Mouse (Mus musculus) heart, postnatal 0 days (tissue): ENCODE measurements around the gene Flt3. TPM values are rescaled to one million over a fixed set of nuclear protein-coding genes. Genes with fewer than 3 reads are reported as not detected.

Experiments
- ATAC-seq: fragments of 200-750 bp; cut with Nextera tagmentation; 2 replicates; pipeline ENCODE4 v1.8.0; 2017; ENCODE audit warnings: low read depth, moderate number of reproducible peaks, moderate library complexity; ENCODE audit not compliant: insufficient read depth
- DNase-seq: peaks from one replicate; pipeline ENCODE4 v3.0.0-alpha.2; 2016; ENCODE audit warnings: low spot score
- H3K27ac ChIP-seq: fragments of 300-500 bp; sonication (generic); 2 replicates; pipeline ENCODE4 v1.5.1; 2014; ENCODE audit warnings: low read depth, mild to moderate bottlenecking
- H3K27me3 ChIP-seq: fragments of 300-500 bp; sonication (generic); 2 replicates; pipeline ENCODE4 v1.6.1; 2014; ENCODE audit warnings: low read length, mixed read lengths; ENCODE audit not compliant: control insufficient read depth, insufficient read depth
- H3K36me3 ChIP-seq: fragments of 300-500 bp; sonication (generic); replicated peaks from 2 replicates; pipeline ENCODE4 v1.6.1; 2014; ENCODE audit warnings: low read length, mixed read lengths; ENCODE audit not compliant: control insufficient read depth, insufficient read depth
- H3K4me1 ChIP-seq: fragments of 300-500 bp; sonication (generic); 2 replicates; pipeline ENCODE4 v1.6.1; 2014; ENCODE audit warnings: antibody characterized with exemption; ENCODE audit not compliant: control insufficient read depth, insufficient read depth
- H3K4me2 ChIP-seq: fragments of 300-500 bp; sonication (generic); 2 replicates; pipeline ENCODE4 v1.6.1; 2014; ENCODE audit warnings: low read depth, mild to moderate bottlenecking, low read length, moderate library complexity
- H3K4me3 ChIP-seq: fragments of 300-500 bp; sonication (generic); 2 replicates; pipeline ENCODE4 v1.5.1; 2014; ENCODE audit warnings: low read depth, low read length
- H3K9ac ChIP-seq: fragments of 300-500 bp; sonication (generic); replicated peaks from 2 replicates; pipeline ENCODE4 v1.6.1; 2014; ENCODE audit warnings: low read depth, low read length, mixed read lengths
- H3K9me3 ChIP-seq: fragments of 300-500 bp; sonication (generic); replicated peaks from 2 replicates; pipeline ENCODE4 v1.6.1; 2016; ENCODE audit warnings: low read length; ENCODE audit not compliant: control insufficient read depth
- CTCF ChIP-seq: IDR thresholded peaks from 2 replicates; pipeline ENCODE4 v1.5.1; 2016; ENCODE audit warnings: antibody characterized with exemption, control low read depth, low read depth
- EP300 ChIP-seq: IDR thresholded peaks from 2 replicates; pipeline ENCODE4 v1.6.1; 2016; ENCODE audit warnings: antibody characterized with exemption, low read depth
- WGBS: fragments of 180-500 bp; shearing (Covaris S2); extraction: QIAGEN DNeasy Blood & Tissue Kit; methylation state at CpG from one replicate; pipeline ENCODE4 v1.1.7; 2014; 5-methylcytosine and 5-hydroxymethylcytosine counted together
- polyA plus RNA-seq: library from polyadenylated mRNA; unstranded; fragments of >200 nt; fragmentation: Nextera tagmentation; extraction: Ambion mirVana; gene quantifications from 2 replicates; pipeline ENCODE4 v1.2.1, GENCODE M21; 2015
- total RNA-seq: library from RNA; depleted of rRNA; stranded (reverse); fragments of >200 nt; gene quantifications from 2 replicates; pipeline ENCODE4 v1.2.3, GENCODE M21; 2014; ENCODE audit warnings: low replicate concordance

Gene Flt3
- total and polyA plus RNA-seq, 2 experiments from 2014 or later = 0.05 TPM; not detected in 1

DNA sequence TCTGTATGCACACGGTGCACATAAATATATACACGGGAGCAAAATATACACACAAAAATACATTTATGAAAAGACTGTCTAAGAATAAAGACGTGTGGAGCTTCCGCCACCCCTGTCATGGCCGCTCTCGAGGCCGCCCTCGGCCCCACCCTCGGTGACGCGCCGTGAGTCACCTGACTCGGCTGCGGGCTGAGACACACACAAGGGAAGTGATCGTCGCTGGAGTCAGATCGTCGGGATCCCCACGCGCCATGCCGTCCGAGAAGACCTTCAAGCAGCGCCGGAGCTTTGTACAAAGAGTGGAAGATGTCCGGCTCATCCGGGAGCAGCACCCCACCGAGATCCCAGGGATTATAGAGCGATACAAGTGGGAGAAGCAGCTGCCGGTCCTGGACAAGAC is 8.4 kb upstream of the Flt3 start:
- TF ChIP-seq CTCF (no peak), EP300 (no peak)
- H3K36me3 ChIP-seq = no peaks in the 10 kb centered on the region
- H3K4me1 ChIP-seq = no peaks in the 10 kb centered on the region
- no peak overlapping the region for H3K27ac ChIP-seq
- H3K9ac ChIP-seq = no peak overlapping the region
- WGBS = 43% methylated on average over 29 of the region's 29 CpGs
- H3K4me3 ChIP-seq = peak overlapping the region; percentile 28
- H3K4me2 ChIP-seq = peak overlapping the region; percentile 43
- no peaks in the 10 kb centered on the region for H3K9me3 ChIP-seq
- no peaks in the 10 kb centered on the region for H3K27me3 ChIP-seq
- DNase-seq (no peak), ATAC-seq (peak; percentile 75)

DNA sequence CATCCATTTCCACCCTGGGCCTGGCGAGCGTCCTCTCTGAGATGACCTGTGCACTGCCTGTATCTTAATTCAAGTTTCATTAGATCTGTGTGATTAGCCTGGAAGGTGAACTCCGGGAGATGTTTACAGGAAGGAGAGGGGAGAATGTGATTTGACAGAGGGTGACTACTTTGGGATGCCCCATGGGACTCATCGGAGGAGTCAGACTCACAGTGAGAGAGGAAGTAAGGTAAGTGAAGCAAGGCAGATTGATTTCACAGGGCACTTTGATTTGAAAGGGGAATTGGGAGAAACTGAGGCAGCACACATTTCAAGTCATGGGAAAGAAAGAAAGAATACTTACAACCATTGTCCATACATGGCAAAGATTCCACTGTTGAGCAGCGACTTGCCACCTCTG is 5.8 kb upstream of the Flt3 start:
- Histone ChIP-seq H3K27me3 (peaks cover 11% of the 10 kb centered on the region), H3K4me2 (no peak overlapping the region), H3K4me3 (no peak overlapping the region), H3K9ac (no peak overlapping the region), H3K36me3 (no peaks in the 10 kb centered on the region), H3K4me1 (0 out of 2 replicates have a peak, but pooled peaks cover under 1% of the 10 kb centered on the region), H3K9me3 (no peaks in the 10 kb centered on the region), H3K27ac (no peak overlapping the region)
- 74% methylated on average over 5 of the region's 5 CpGs for WGBS
- DNase-seq (no peak), ATAC-seq (no peak)
- no peak for TF ChIP-seq EP300
- TF ChIP-seq CTCF = no peak

DNA sequence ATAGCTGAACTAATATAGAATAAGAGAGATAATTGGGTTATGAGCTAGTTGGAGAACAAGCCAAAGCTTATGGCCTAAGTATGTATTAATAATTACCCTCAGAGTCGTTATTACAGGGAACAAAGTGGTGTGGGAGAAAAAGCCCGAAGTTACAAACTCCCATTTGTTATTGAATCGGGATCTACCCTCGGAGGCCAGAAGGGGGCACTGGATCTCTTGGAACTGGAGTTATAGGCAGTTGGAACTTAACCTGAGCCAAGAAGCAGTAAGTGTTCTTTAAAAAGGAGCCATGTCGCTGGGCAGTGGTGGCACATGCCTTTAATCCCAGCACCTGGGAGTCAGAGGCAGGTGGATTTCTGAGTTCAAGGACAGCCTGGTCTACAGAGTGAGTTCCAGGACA is 2.2 kb upstream of the Flt3 start:
- no peak for TF ChIP-seq EP300
- TF ChIP-seq CTCF = peak; percentile 60
- no peak overlapping the region for H3K9ac ChIP-seq
- no peak; the same call in 1 of the 2 replicates for ATAC-seq
- H3K27ac ChIP-seq = no peak overlapping the region
- WGBS = 22% methylated on average over 5 of the region's 5 CpGs
- H3K9me3 ChIP-seq = no peaks in the 10 kb centered on the region
- no peaks in the 10 kb centered on the region for H3K36me3 ChIP-seq
- H3K4me2 ChIP-seq = no peak overlapping the region
- H3K27me3 ChIP-seq = peaks cover 45% of the 10 kb centered on the region
- no peak overlapping the region for H3K4me3 ChIP-seq
- peaks cover 13% of the 10 kb centered on the region for H3K4me1 ChIP-seq
- peak; percentile 24 for DNase-seq

GRCm38 (mm10) chr5:147401024-147401423 is 735 bp upstream of the Flt3 start:
- peaks cover 13% of the 10 kb centered on the region for H3K4me1 ChIP-seq
- H3K9me3 ChIP-seq = no peaks in the 10 kb centered on the region
- H3K9ac ChIP-seq = no peak overlapping the region
- H3K27ac ChIP-seq = no peak overlapping the region
- 21% methylated on average over 11 of the region's 11 CpGs for WGBS
- H3K27me3 ChIP-seq = peaks cover 45% of the 10 kb centered on the region
- ATAC-seq = no peak
- peak overlapping the region; percentile 58 for H3K4me2 ChIP-seq
- TF ChIP-seq EP300 = no peak
- TF ChIP-seq CTCF = no peak
- peak; percentile 10 for DNase-seq
- H3K4me3 ChIP-seq = peak overlapping the region; percentile 43; the same call in 1 of the 2 replicates
- no peaks in the 10 kb centered on the region for H3K36me3 ChIP-seq

- Histone ChIP-seq H3K9me3 (no peaks in the 10 kb centered on the region), H3K4me2 (peak overlapping the region; percentile 58), H3K36me3 (no peaks in the 10 kb centered on the region), H3K4me1 (peaks cover 13% of the 10 kb centered on the region), H3K4me3 (peak overlapping the region; percentile 43), H3K27me3 (peaks cover 45% of the 10 kb centered on the region), H3K9ac (no peak overlapping the region), H3K27ac (no peak overlapping the region)
- TF ChIP-seq EP300 (no peak), CTCF (no peak)
- 4% methylated on average over 17 of the region's 17 CpGs for WGBS
- ATAC-seq = no peak
- DNase-seq = no peak
Measured at GRCm38 (mm10) chr5:147400505-147400979, 253 bp upstream of the Flt3 start.

GRCm38 (mm10) chr5:147395050-147395449 is 5.2 kb downstream of the Flt3 start:
- no peak for ATAC-seq
- Histone ChIP-seq H3K9me3 (no peaks in the 10 kb centered on the region), H3K4me3 (no peak overlapping the region), H3K27me3 (peaks cover 22% of the 10 kb centered on the region), H3K36me3 (no peaks in the 10 kb centered on the region), H3K9ac (no peak overlapping the region), H3K27ac (no peak overlapping the region), H3K4me1 (peaks cover 3% of the 10 kb centered on the region; the same call in 1 of the 2 replicates), H3K4me2 (no peak overlapping the region)
- DNase-seq = no peak
- no peak for TF ChIP-seq EP300
- no peak for TF ChIP-seq CTCF
- 5% methylated on average over 1 of the region's 1 CpGs for WGBS
